In genomic region chr10:46016295-46016694, GRCm38 (mm10) we compare ENCODE assay signal across 15 mouse cellular contexts.
DNase-seq lines count a peak whose midpoint lies in the region; ATAC-seq lines count a peak whose summit lies in the region.
"Had no signal": no experiment of that assay in that cellular context is flagged by ENCODE, and none has a peak within 500 bp of the region (broad histone marks: within the 10 kb centered on the region; RNA-seq: fewer than 3 reads in every experiment).

No protein-coding gene starts in this region.

- 0 out of 2 replicates have a peak overlapping the region, but pooled peaks have one; percentile 21 for H3K27ac ChIP-seq in hindbrain, embryonic 15.5 days (replicated peaks)
- H3K27ac ChIP-seq in hindbrain, embryonic 11.5 days (ENCODE audit: low read depth, low read length): no peak overlapping the region
- H3K27ac ChIP-seq: heart, embryonic 13.5 days; kidney, embryonic 15.5 days; liver, embryonic 15.5 days; macrophage; stomach, postnatal 0 days had no signal

- ATAC-seq in hindbrain, embryonic 15.5 days (ENCODE audit: low FRiP score, low read depth): peak; percentile 64; the same call in 1 of the 2 replicates
- ATAC-seq in hindbrain, embryonic 11.5 days (ENCODE audit: low FRiP score): no peak

- no peaks in the 10 kb centered on the region for H3K9me3 ChIP-seq in hindbrain, embryonic 15.5 days
- H3K9me3 ChIP-seq in hindbrain, embryonic 11.5 days (ENCODE audit: control insufficient read depth, low read length): no peaks in the 10 kb centered on the region
- H3K9me3 ChIP-seq: heart, embryonic 13.5 days; kidney, embryonic 15.5 days; liver, embryonic 15.5 days had no signal

- intact Hi-C loops in heart, postnatal 10 days (cut with DNase I): no loop called here

- H3K36me3 ChIP-seq in hindbrain, embryonic 15.5 days: no peaks in the 10 kb centered on the region
- no peaks in the 10 kb centered on the region for H3K36me3 ChIP-seq in hindbrain, embryonic 11.5 days (ENCODE audit: control insufficient read depth, insufficient read depth, low read length)
- H3K36me3 ChIP-seq: heart, embryonic 13.5 days; kidney, embryonic 15.5 days; liver, embryonic 15.5 days had no signal

- H3K4me1 ChIP-seq in hindbrain, embryonic 15.5 days (replicated peaks): peaks cover 6% of the 10 kb centered on the region
- H3K4me1 ChIP-seq in hindbrain, embryonic 11.5 days (replicated peaks; ENCODE audit: control insufficient read depth, insufficient read depth, low read length): no peaks in the 10 kb centered on the region
- H3K4me1 ChIP-seq: heart, embryonic 13.5 days; kidney, embryonic 15.5 days; liver, embryonic 15.5 days had no signal

- no peak overlapping the region for H3K4me2 ChIP-seq in hindbrain, embryonic 15.5 days
- no peak overlapping the region for H3K4me2 ChIP-seq in hindbrain, embryonic 11.5 days (replicated peaks; ENCODE audit: low read depth, low read length)
- H3K4me2 ChIP-seq: heart, embryonic 13.5 days; kidney, embryonic 15.5 days; liver, embryonic 15.5 days had no signal

- H3K9ac ChIP-seq in hindbrain, embryonic 15.5 days: no peak overlapping the region
- H3K9ac ChIP-seq in hindbrain, embryonic 11.5 days (ENCODE audit: low read depth, low read length): no peak overlapping the region
- H3K9ac ChIP-seq: heart, embryonic 13.5 days; kidney, embryonic 15.5 days; liver, embryonic 15.5 days had no signal

- DNase-seq in adrenal gland, postnatal 10 days: peak; percentile 3
- DNase-seq in adrenal gland, adult 2 months: no peak
- DNase-seq in hindbrain, embryonic 11.5 days (ENCODE audit: low spot score): no peak
- peak; percentile 46 for DNase-seq in MN1 (ENCODE audit: low spot score)
- DNase-seq in layer of hippocampus, postnatal 10 days (ENCODE audit: low spot score in 2 of 2): peak; percentile 23 to 46
- DNase-seq in heart, adult 18-20 months: no peak
- DNase-seq in heart, postnatal 10 days: no peak
- DNase-seq: adrenal gland, postnatal 14 days; gastrocnemius, postnatal 14 days had no signal

- no peaks in the 10 kb centered on the region for H3K27me3 ChIP-seq in hindbrain, embryonic 15.5 days
- no peaks in the 10 kb centered on the region for H3K27me3 ChIP-seq in hindbrain, embryonic 11.5 days (ENCODE audit: control insufficient read depth, insufficient read depth, low read length)
- H3K27me3 ChIP-seq: heart, embryonic 13.5 days; kidney, embryonic 15.5 days; liver, embryonic 15.5 days had no signal

- 39% methylated on average over 5 of the region's 5 CpGs for WGBS in hindbrain, embryonic 15.5 days
- WGBS in hindbrain, embryonic 11.5 days: 77% methylated on average over 5 of the region's 5 CpGs

- no peak overlapping the region for H3K4me3 ChIP-seq in hindbrain, embryonic 15.5 days
- no peak overlapping the region for H3K4me3 ChIP-seq in hindbrain, embryonic 11.5 days (ENCODE audit: low read depth, low read length)
- H3K4me3 ChIP-seq: heart, embryonic 13.5 days; kidney, embryonic 15.5 days; liver, embryonic 15.5 days had no signal

Comparison
In these comparisons a context has a peak if more than half of its experiments do, and no peak if none do; other contexts are left out.
1. DNase-seq: peak in adrenal gland, postnatal 10 days (single experiment), MN1 (single experiment) and layer of hippocampus, postnatal 10 days (2 of 2); none in adrenal gland, adult 2 months (single experiment), hindbrain, embryonic 11.5 days (single experiment), heart, adult 18-20 months (0 of 2) and heart, postnatal 10 days (0 of 2).